Mouse (Mus musculus) neural tube, embryonic 10.5 days (tissue): ENCODE results near the gene Bean1.
"Not testable (repeated sequence)": the region's sequence is repeated elsewhere in the genome, so short reads cannot be mapped to it uniquely, and the experiment has no call there.

ENCODE experiments used
- DNase-seq: peaks from one replicate; pipeline ENCODE4 v3.0.0-alpha.2; 2017; ENCODE audit warnings: low spot score; ENCODE audit errors: extremely low spot score

Bean1 gene

GRCm38 (mm10) chr8:104239418-104239861, 69.2 kb downstream of the Bean1 start:
- no peak for DNase-seq

DNA sequence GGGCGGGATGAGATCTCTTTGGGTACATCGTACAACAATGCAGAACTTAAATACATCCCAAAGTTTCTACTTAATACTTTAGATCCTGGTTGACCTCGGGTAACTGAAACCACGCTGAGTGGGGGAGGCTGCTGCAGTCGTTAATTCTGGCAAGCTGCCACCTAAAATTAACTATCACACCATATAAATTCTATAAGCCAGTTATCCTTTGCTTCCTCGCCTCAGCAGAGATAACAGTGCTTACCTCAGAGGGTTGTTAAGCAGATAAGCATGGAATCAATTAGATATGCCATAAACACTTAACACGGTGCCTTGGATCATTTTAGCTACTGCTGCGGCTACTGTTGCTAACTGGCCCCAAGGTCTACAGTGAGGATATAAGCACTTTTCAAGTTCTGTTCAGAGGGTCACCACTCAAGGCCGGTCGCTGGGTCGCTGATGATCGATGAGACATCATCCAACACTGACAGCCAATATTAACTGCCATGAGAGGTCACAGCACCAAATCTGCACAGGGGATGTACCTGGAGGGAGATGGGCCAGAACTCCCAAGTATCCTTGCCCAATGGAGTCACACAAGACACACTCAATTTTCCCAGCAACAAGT, 71.9 kb downstream of the Bean1 start:
- no peak for DNase-seq

- DNase-seq, result no peak
These were observed 76.4 kb downstream of the Bean1 start for GRCm38 (mm10) chr8:104246621-104247020.

DNA sequence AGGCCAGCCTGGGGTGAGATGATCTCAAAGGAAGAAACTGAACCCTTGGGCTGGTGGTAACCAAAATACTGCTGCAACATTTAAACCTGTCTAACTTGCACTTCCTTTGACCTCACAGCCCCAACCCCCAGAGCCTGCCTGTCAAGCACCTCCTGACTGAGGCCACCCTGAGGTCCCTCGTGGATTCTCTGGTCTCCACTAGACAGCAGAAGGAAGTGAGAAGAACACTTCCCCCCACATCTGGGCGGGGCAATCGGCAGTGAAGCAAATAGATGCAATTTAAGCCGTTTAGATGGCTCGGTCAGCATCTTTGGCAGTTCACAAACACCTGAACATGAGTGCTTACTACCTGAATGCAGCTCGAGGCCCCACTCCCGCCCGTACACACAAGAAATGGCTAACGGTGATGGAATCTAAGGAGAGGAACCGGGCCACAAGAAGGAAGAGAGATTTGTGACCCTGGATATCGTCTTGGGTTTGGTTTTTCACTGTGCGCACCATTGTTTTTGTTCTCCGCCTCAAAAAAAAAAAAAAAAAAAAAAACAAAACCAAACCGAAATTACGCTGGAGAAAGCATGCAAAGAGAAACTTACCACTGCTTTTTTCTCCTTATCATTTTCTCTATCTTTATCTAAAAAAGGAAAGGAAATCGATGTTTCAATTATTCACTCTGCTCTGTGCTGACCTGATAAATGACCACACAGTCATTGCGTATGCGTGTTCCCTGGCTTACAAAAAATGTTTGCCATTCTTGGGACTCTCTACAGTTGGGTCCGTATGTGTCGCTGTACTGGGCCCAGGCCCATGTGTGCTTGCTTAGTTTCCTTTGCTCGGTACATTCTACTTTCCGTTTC, 77.0 kb downstream of the Bean1 start:
- DNase-seq, result no peak

GRCm38 (mm10) chr8:104247908-104248275, 77.7 kb downstream of the Bean1 start:
- DNase-seq, result no peak

DNA sequence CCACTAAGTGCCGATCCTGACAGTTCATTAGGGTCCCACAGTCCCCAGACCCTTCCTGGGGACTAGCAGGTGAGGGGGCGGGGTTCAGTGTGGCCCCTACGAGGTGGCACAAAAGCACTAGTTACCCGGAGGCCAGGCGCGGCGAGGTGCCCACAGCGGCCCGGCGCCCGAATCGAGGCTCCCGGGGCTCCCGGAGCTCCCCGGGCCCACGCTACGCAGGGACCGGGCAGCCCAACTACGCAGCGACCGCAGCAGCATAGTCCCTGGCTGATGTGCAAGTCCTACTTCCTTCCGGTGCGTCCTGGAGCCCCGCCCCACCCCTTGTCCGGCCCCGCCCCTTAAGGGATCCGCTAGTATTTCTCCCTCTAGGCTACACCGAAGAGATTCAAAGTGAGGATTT, 78.0 kb downstream of the Bean1 start, which contains the start of gene Tk2:
Tk2 (minus strand) TSS at position 283 of the 400 bp plus-strand sequence.
- DNase-seq, result peak; percentile 82

DNA sequence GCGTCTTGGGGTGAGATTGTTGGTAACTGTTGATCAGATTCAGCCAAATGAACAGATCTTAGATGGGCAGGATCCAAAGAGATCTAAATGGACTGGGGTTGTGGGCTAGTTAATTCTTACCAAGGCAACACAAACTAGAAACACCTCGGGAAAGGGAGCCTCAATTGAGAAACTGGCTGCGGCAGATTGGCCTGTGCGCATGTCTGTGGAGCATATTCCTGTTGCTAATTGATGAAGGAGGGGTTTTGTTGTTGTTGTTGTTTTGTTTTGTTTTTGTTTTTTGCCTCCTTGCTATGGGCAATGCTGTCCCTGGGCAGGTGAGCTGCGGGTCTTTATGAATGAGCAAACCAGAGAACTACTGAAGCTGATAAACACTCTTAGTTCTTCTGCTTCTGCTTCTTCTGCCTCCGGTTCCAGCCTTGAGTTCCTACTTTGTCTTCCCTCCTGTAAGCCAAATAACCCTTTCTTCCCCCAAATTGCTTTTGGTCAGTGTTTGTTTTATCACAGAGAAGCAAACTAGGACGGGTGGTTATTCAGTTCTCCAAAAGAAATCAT, 79.3 kb downstream of the Bean1 start:
- DNase-seq, result no peak

GRCm38 (mm10) chr8:104250439-104251367, 80.5 kb downstream of the Bean1 start, which contains the start of gene Cklf:
Gene Cklf (plus strand): TSS chr8:104250861.
- DNase-seq, result peak; percentile 89

DNA sequence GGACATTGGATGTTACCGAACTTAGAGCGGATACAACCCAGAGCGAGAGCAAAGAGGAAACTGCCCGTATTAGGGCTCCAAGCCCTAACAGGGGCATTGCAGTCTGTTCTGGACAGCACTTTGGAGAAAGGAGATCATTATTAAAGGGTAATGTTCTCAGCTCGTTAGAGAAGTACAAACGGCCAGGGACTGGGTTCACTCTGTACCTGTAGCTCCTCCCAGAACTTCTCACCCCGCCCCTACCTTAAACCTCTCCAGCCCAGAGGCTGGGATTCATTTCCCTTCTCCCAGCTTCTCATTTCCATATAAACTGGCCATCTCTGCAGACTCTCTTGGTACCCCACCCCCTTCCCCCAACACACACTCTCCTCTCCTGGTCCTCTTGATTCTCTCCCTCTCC, 81.2 kb downstream of the Bean1 start:
- peak; percentile 36 for DNase-seq

DNA sequence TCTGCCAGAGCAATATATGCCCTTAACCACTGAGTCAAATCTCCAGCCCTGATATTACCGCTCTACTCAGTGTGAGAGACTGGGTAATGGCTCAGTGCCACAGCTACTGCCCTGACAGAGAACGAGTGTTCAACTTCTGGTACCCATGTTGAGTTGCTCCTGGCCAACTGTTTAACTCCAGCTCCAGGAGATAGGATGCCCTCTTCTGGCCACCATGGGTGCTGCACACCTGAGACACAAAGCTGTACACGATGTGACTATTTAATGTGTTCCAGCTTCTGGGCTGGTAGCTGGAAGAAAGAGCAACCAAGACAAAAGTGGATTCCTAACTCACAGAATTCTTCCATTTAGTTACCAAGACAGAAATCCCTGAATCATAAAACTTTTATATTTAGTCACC, 82.8 kb downstream of the Bean1 start:
- DNase-seq, result no peak

- DNase-seq, result not testable (repeated sequence)
These were observed 91.6 kb downstream of the Bean1 start for GRCm38 (mm10) chr8:104261802-104262201.

DNA sequence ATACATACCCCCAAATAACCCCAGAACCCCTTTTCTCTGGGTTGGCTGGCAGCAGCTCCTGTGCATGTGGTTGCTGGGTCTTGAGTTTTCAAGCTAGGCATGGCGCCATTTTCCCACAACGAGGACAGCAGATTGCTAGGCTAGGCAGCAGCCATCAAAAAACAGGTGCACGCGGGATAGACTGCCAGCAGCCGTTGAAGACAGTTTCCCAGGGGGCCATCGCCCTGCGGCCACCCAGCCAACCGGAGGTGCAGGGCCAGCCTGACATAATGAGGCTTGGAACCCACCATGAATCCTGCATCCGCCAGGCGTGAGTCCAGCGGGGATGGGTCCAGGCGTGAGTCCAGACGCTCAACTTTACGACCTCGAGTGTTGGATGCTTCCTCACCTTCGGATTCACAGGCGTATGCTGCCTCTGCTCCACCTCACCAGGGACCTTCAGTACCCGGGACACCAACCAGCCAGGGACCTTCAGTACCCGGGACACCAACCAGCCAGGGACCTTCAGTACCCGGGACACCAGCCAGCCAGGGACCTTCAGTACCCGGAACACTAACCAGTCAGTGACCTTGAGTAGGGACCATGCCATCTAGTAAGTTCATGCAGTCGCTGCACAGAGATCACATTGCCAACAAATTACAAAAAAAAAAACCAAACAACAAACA, 94.2 kb downstream of the Bean1 start:
- DNase-seq, result not testable (repeated sequence)

DNA sequence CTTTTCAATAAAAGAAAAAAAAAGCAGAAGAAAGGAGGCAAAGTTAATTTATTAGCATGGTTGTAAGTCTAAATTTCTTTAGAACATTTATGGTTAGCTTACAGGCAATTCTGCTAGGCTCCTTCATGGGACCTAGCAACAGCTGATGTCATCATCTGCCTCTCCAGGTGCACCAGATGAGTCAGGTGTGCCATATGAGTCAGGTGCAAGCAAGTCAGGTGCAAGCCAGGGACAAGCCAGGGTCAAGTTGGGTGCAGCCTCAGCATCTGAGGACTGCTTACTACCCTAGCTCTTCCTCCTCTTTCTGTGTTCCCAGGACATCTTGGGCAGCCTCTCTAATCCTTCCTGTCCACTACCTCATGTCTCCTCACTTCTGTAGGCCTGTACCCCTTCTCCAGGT, 98.1 kb downstream of the Bean1 start:
- DNase-seq, result no peak
